Mouse (Mus musculus): ENCODE measurements around the gene C3ar1. TPM values are rescaled to one million over a fixed set of nuclear protein-coding genes. Genes with fewer than 3 reads are reported as not detected.

C3ar1 gene
- polyA plus RNA-seq (2015; fragmentation: Nextera tagmentation; extraction: Ambion mirVana) = 3.3 and 3.4 TPM in 2 replicates

DNA sequence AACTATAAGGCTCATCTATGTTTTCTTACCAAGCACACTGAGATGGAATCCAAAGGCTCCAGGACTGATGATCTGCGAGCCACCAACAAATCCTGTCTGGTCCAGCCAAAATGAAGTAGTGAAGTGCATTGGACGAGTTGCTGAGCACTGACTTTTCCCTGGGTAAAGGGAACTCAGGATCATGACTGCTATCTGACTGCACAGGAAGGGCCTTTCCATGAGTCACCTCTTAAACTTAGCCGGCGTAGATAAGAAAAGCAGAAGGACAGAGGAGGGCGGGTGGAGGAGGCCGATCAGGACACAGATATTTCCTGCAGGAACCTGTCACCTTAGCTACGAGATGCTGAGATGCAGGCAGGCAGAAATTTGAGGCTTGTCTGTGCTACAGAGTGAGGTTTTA is at the start of gene C3ar1:
C3ar1 (minus strand) TSS at position 207 of the 400 bp plus-strand sequence.
- WGBS = 37% methylated on average over 7 of the region's 7 CpGs
- no peak for ATAC-seq (ENCODE audit: borderline replicate concordance, extremely low read depth, low FRiP score, low TSS enrichment)
- Histone ChIP-seq H3K4me1 (no peaks in the 10 kb centered on the region), H3K4me3 (no peak within 1 kb of the TSS), H3K9me3 (no peaks in the 10 kb centered on the region), H3K27ac (no peak within 1 kb of the TSS), H3K27me3 (no peaks in the 10 kb centered on the region), H3K4me2 (no peak within 1 kb of the TSS), H3K36me3 (no peaks in the 10 kb centered on the region), H3K9ac (no peak within 1 kb of the TSS)

DNA sequence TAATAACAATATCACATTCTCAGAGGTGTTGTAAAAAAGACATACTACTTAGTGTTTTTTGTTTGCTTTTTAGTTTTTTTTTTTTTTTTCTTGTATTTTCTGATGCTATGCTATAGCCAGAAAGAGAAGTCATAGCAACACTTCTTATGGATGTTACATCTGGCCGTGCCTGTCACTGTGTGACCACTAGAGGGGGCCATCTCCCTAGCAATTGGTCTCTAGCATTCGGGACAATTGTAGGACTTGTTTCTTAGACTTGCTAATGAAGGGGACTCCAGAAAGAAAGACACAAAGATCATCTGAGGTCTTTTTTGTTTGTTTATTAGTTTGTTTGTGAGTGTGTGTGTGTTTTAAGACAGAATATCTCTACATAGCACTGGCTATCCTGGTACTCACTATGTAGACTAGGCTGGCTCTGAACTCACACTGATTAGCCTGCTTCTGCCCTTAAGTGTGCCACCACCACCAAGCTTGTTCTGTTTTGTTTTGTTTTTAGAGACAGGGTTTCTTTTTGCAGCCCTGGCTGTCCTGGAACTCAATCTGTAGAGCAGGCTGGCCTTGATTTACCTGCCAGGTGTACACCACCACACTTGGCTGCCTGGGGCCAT is 36.6 kb upstream of the C3ar1 start:
- H3K9me3 ChIP-seq = no peaks in the 10 kb centered on the region
- 10% methylated on average over 2 of the region's 2 CpGs for WGBS
- no peak overlapping the region for H3K9ac ChIP-seq
- no peak overlapping the region for H3K4me3 ChIP-seq
- no peaks in the 10 kb centered on the region for H3K27me3 ChIP-seq
- ATAC-seq (ENCODE audit: borderline replicate concordance, extremely low read depth, low FRiP score, low TSS enrichment) = no peak
- H3K27ac ChIP-seq = no peak overlapping the region
- no peaks in the 10 kb centered on the region for H3K4me1 ChIP-seq
- H3K4me2 ChIP-seq = no peak overlapping the region
- H3K36me3 ChIP-seq = peaks cover 26% of the 10 kb centered on the region

GRCm38 (mm10) chr6:122889599-122889998 is 33.6 kb upstream of the C3ar1 start:
- Histone ChIP-seq H3K9me3 (no peaks in the 10 kb centered on the region), H3K9ac (no peak overlapping the region), H3K27me3 (no peaks in the 10 kb centered on the region), H3K36me3 (peaks cover 52% of the 10 kb centered on the region), H3K4me2 (no peak overlapping the region), H3K4me1 (no peaks in the 10 kb centered on the region), H3K27ac (no peak overlapping the region), H3K4me3 (no peak overlapping the region)
- WGBS = 88% methylated on average over 2 of the region's 2 CpGs
- no peak for ATAC-seq (ENCODE audit: borderline replicate concordance, extremely low read depth, low FRiP score, low TSS enrichment)

- Histone ChIP-seq H3K9me3 (no peaks in the 10 kb centered on the region), H3K4me3 (no peak overlapping the region), H3K9ac (no peak overlapping the region), H3K36me3 (peaks cover 89% of the 10 kb centered on the region), H3K27me3 (no peaks in the 10 kb centered on the region), H3K4me1 (no peaks in the 10 kb centered on the region), H3K27ac (no peak overlapping the region), H3K4me2 (no peak overlapping the region)
- WGBS = 91% methylated on average over 9 of the region's 9 CpGs
- ATAC-seq (ENCODE audit: borderline replicate concordance, extremely low read depth, low FRiP score, low TSS enrichment) = no peak
Measured at GRCm38 (mm10) chr6:122883603-122884002, 27.6 kb upstream of the C3ar1 start.

- H3K36me3 ChIP-seq = peaks cover 72% of the 10 kb centered on the region
- no peak overlapping the region for H3K9ac ChIP-seq
- ATAC-seq (ENCODE audit: borderline replicate concordance, extremely low read depth, low FRiP score, low TSS enrichment) = no peak
- H3K27me3 ChIP-seq = no peaks in the 10 kb centered on the region
- 92% methylated on average over 12 of the region's 12 CpGs for WGBS
- H3K27ac ChIP-seq = no peak overlapping the region
- no peak overlapping the region for H3K4me2 ChIP-seq
- no peaks in the 10 kb centered on the region for H3K4me1 ChIP-seq
- H3K9me3 ChIP-seq = no peaks in the 10 kb centered on the region
- H3K4me3 ChIP-seq = no peak overlapping the region
Measured at GRCm38 (mm10) chr6:122881287-122881686, 25.3 kb upstream of the C3ar1 start.

- Histone ChIP-seq H3K36me3 (peaks cover 64% of the 10 kb centered on the region), H3K9me3 (no peaks in the 10 kb centered on the region)
- WGBS = 81% methylated on average over 7 of the region's 7 CpGs
Measured at GRCm38 (mm10) chr6:122879781-122880505, 24.0 kb upstream of the C3ar1 start.

DNA sequence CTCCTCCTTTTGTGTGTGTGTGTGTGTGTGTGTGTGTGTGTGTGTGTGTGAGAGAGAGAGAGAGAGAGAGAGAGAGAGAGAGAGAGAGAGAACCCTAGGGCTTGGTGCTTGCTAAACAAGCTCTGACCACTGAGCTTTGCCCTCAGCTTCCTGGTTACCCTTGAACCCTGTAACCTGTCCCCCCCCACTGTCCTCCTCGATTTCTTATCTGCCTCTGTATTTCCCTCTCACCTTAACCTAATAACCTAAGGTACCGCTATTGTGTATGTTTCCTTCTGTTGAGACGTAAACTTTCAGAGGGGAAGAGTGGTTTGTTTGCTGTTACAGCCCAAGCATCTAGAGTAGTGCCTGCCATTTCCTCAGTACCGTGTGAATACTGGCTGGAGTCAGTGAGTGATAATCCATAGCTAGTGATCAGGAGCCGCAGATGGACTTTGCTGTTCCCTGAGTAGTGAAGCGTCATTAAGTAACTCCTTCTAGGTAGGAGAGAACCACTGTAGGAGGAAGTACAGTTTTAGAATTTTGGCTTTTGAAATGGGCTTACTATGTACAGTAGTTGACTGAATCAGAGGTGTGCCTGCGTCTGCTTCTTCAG is 23.3 kb upstream of the C3ar1 start:
- Histone ChIP-seq H3K36me3 (peaks cover 57% of the 10 kb centered on the region), H3K9ac (no peak overlapping the region), H3K27ac (no peak overlapping the region), H3K4me3 (no peak overlapping the region), H3K4me1 (peaks cover 11% of the 10 kb centered on the region), H3K27me3 (no peaks in the 10 kb centered on the region), H3K4me2 (no peak overlapping the region), H3K9me3 (no peaks in the 10 kb centered on the region)
- 76% methylated on average over 7 of the region's 7 CpGs for WGBS
- ATAC-seq (ENCODE audit: borderline replicate concordance, extremely low read depth, low FRiP score, low TSS enrichment) = no peak

More at GRCm38 (mm10) chr6:122879781-122880505, 24.0 kb upstream of the C3ar1 start:
- Histone ChIP-seq H3K9ac (no peak overlapping the region), H3K27ac (no peak overlapping the region), H3K27me3 (no peaks in the 10 kb centered on the region), H3K4me1 (peaks cover 11% of the 10 kb centered on the region), H3K4me3 (no peak overlapping the region), H3K4me2 (no peak overlapping the region)
- ATAC-seq (ENCODE audit: borderline replicate concordance, extremely low read depth, low FRiP score, low TSS enrichment) = no peak

- Histone ChIP-seq H3K27ac (peak overlapping the region; percentile 88), H3K36me3 (peaks cover 16% of the 10 kb centered on the region), H3K9ac (peak overlapping the region; percentile 92), H3K4me2 (peak overlapping the region; percentile 55), H3K9me3 (no peaks in the 10 kb centered on the region), H3K27me3 (no peaks in the 10 kb centered on the region), H3K4me3 (peak overlapping the region; percentile 93), H3K4me1 (peaks cover 11% of the 10 kb centered on the region)
- peak; percentile 71; the same call in 1 of the 2 replicates for ATAC-seq (ENCODE audit: borderline replicate concordance, extremely low read depth, low FRiP score, low TSS enrichment)
- under 1% methylated on average over 30 of the region's 31 CpGs for WGBS
Measured at GRCm38 (mm10) chr6:122874720-122875389, 18.9 kb upstream of the C3ar1 start.

DNA sequence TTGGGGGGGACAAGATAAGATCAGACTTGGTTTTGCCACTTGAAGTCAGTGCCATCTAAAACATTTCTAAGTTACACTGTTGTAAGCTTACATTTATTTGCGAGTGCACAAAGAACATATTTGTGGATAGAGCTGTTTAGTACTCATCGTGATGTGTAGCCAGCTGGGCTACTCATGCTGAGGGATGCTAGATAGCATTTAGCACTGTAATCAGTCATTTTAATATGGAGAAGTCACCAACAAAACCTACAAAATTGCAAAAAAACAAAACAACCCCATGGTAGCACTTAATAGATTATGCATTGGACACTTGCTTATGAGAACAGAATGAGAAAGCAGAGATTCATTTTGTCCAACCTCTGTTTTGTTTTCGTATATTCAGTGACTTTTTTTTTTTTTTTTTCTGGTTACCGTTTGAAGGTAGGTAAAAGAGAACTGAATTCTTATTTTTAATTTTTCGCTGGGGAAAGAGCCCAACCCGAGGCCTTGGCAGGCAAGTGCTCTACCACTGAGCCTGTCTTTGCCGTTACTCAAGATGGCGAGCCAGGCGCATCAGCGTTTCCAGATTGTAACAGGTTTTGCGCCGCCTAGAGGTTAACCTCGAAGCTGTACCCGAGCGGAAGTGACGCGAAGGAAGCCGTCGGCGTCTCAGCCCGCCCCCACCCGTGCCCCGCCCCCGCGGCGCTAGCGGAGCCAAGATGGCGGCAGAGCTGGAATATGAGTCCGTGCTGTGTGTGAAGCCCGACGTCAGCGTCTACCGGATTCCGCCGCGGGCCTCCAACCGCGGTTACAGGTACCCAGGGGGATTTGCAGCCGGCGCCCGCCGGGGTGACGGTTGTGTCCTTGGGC is 18.1 kb upstream of the C3ar1 start, which contains the start of gene Necap1:
Necap1 (plus strand) TSS at position 604 of the 849 bp plus-strand sequence.
- Histone ChIP-seq H3K27ac (peak within 1 kb of the TSS; percentile 88), H3K9me3 (no peaks in the 10 kb centered on the region), H3K27me3 (no peaks in the 10 kb centered on the region), H3K4me1 (peaks cover 11% of the 10 kb centered on the region), H3K9ac (peak within 1 kb of the TSS; percentile 92), H3K4me2 (peak within 1 kb of the TSS; percentile 55), H3K4me3 (peak within 1 kb of the TSS; percentile 93), H3K36me3 (peaks cover 8% of the 10 kb centered on the region; the same call in 1 of the 2 replicates)
- 7% methylated on average over 43 of the region's 43 CpGs for WGBS
- ATAC-seq (ENCODE audit: borderline replicate concordance, extremely low read depth, low FRiP score, low TSS enrichment) = peak; percentile 96

DNA sequence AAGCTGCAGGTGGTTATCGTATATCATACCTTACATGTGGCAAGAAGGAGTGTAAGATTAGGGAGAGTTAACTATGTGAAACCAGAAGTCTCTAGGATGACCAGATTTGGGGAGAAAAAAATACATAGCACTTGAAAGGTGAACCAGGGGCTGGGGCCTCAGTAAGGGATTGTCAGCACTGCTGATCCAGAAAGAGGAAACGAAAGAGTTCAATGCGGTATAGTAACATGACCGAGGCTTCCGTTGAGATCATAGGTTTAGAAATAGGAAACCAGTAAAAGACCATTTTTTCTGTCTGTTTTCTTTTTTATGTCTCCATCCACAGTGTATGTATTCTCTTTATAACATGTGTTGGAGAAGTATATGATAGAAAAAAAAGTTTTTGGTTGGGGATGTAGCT is 16.8 kb upstream of the C3ar1 start:
- Histone ChIP-seq H3K9ac (no peak overlapping the region), H3K4me3 (no peak overlapping the region), H3K4me2 (no peak overlapping the region), H3K27ac (no peak overlapping the region), H3K27me3 (no peaks in the 10 kb centered on the region), H3K9me3 (no peaks in the 10 kb centered on the region), H3K36me3 (peaks cover 8% of the 10 kb centered on the region; the same call in 1 of the 2 replicates), H3K4me1 (peaks cover 11% of the 10 kb centered on the region)
- 92% methylated on average over 5 of the region's 5 CpGs for WGBS
- ATAC-seq (ENCODE audit: borderline replicate concordance, extremely low read depth, low FRiP score, low TSS enrichment) = no peak

- ATAC-seq (ENCODE audit: borderline replicate concordance, extremely low read depth, low FRiP score, low TSS enrichment) = no peak
- WGBS = 76% methylated on average over 11 of the region's 11 CpGs
- H3K4me1 ChIP-seq = no peaks in the 10 kb centered on the region
- no peaks in the 10 kb centered on the region for H3K9me3 ChIP-seq
- H3K27me3 ChIP-seq = no peaks in the 10 kb centered on the region
- no peak overlapping the region for H3K27ac ChIP-seq
- no peak overlapping the region for H3K9ac ChIP-seq
- no peaks in the 10 kb centered on the region for H3K36me3 ChIP-seq
- H3K4me3 ChIP-seq = no peak overlapping the region
- no peak overlapping the region for H3K4me2 ChIP-seq
Measured at GRCm38 (mm10) chr6:122869846-122870245, 13.9 kb upstream of the C3ar1 start.

All from lung, embryonic 15.5 days (tissue).